Mouse (Mus musculus) embryonic facial prominence, embryonic 10.5 days (tissue): Measurements from ENCODE around the gene Tmem59. TPM values are rescaled to one million over a fixed set of nuclear protein-coding genes. Genes with fewer than 3 reads are reported as not detected.

ENCODE experiments used
- DNase-seq: peaks from one replicate; pipeline ENCODE4 v3.0.0-alpha.2; 2017; ENCODE audit warnings: low spot score
- H3K27ac ChIP-seq: fragments of 300-500 bp; sonication (generic); replicated peaks from 2 replicates; pipeline ENCODE4 v1.5.1; 2016; ENCODE audit warnings: mild to moderate bottlenecking
- H3K27me3 ChIP-seq: fragments of 300-500 bp; sonication (generic); replicated peaks from 2 replicates; pipeline ENCODE4 v1.6.1; 2016; ENCODE audit warnings: low read depth, mild to moderate bottlenecking; ENCODE audit not compliant: poor library complexity, severe bottlenecking
- H3K36me3 ChIP-seq: fragments of 300-500 bp; sonication (generic); replicated peaks from 2 replicates; pipeline ENCODE4 v1.6.1; 2016; ENCODE audit warnings: mild to moderate bottlenecking, moderate library complexity
- H3K4me1 ChIP-seq: fragments of 300-500 bp; sonication (generic); 2 replicates; pipeline ENCODE4 v1.6.1; 2016
- H3K4me3 ChIP-seq: fragments of 300-500 bp; sonication (generic); 2 replicates; pipeline ENCODE4 v1.5.1; 2016; ENCODE audit warnings: mild to moderate bottlenecking, moderate library complexity
- H3K9me3 ChIP-seq: fragments of 300-500 bp; sonication (generic); 2 replicates; pipeline ENCODE4 v1.6.1; 2016; ENCODE audit warnings: mild to moderate bottlenecking
- WGBS: fragments of 180-500 bp; shearing (Covaris S2); methylation state at CpG from one replicate; pipeline ENCODE4 v1.1.7; 2016; 5-methylcytosine and 5-hydroxymethylcytosine counted together
- polyA plus RNA-seq: library from polyadenylated mRNA; unstranded; fragments of >200 nt; fragmentation: Nextera tagmentation; extraction: Ambion mirVana; gene quantifications from 2 replicates; pipeline ENCODE4 v1.2.1, GENCODE M21; 2016

Tmem59 gene
- polyA plus RNA-seq, 1 experiment from 2014 or later = 266 TPM

GRCm38 (mm10) chr4:107217574-107217973 lies 39.4 kb downstream of the Tmem59 start:
- H3K4me3 ChIP-seq = no peak overlapping the region
- H3K4me1 ChIP-seq = peaks cover 9% of the 10 kb centered on the region
- no peaks in the 10 kb centered on the region for H3K9me3 ChIP-seq
- no peaks in the 10 kb centered on the region for H3K27me3 ChIP-seq
- H3K27ac ChIP-seq = no peak overlapping the region
- DNase-seq = no peak
- 87% methylated on average over 9 of the region's 9 CpGs for WGBS
- H3K36me3 ChIP-seq = no peaks in the 10 kb centered on the region

- DNase-seq = no peak
- 89% methylated on average over 5 of the region's 5 CpGs for WGBS
These were observed 43.3 kb downstream of the Tmem59 start for GRCm38 (mm10) chr4:107221524-107221923.

GRCm38 (mm10) chr4:107223225-107224204 lies 45.3 kb downstream of the Tmem59 start:
- Histone ChIP-seq H3K4me3 (no peak overlapping the region), H3K27me3 (no peaks in the 10 kb centered on the region), H3K36me3 (no peaks in the 10 kb centered on the region), H3K27ac (no peak overlapping the region), H3K4me1 (peaks cover 3% of the 10 kb centered on the region; the same call in 1 of the 2 replicates), H3K9me3 (no peaks in the 10 kb centered on the region)
- 88% methylated on average over 11 of the region's 11 CpGs for WGBS
- DNase-seq = no peak

More at GRCm38 (mm10) chr4:107221524-107221923, 43.3 kb downstream of the Tmem59 start:
- Histone ChIP-seq H3K4me1 (peaks cover 3% of the 10 kb centered on the region; the same call in 1 of the 2 replicates), H3K36me3 (no peaks in the 10 kb centered on the region), H3K4me3 (no peak overlapping the region), H3K27me3 (no peaks in the 10 kb centered on the region), H3K27ac (no peak overlapping the region), H3K9me3 (no peaks in the 10 kb centered on the region)

GRCm38 (mm10) chr4:107226313-107226712 lies 48.1 kb downstream of the Tmem59 start:
- H3K27ac ChIP-seq = no peak overlapping the region
- WGBS = 85% methylated on average over 2 of the region's 2 CpGs
- H3K36me3 ChIP-seq = peaks cover 7% of the 10 kb centered on the region; the same call in 1 of the 2 replicates
- H3K4me3 ChIP-seq = no peak overlapping the region
- peaks cover 3% of the 10 kb centered on the region; the same call in 1 of the 2 replicates for H3K4me1 ChIP-seq
- no peaks in the 10 kb centered on the region for H3K9me3 ChIP-seq
- DNase-seq = no peak
- no peaks in the 10 kb centered on the region for H3K27me3 ChIP-seq

- H3K27ac ChIP-seq = no peak overlapping the region
- no peak for DNase-seq
- peaks cover 64% of the 10 kb centered on the region for H3K36me3 ChIP-seq
- no peaks in the 10 kb centered on the region for H3K9me3 ChIP-seq
- no peaks in the 10 kb centered on the region for H3K27me3 ChIP-seq
- WGBS = 75% methylated on average over 3 of the region's 3 CpGs
- no peak overlapping the region for H3K4me3 ChIP-seq
- H3K4me1 ChIP-seq = no peaks in the 10 kb centered on the region
These were observed 54.0 kb downstream of the Tmem59 start for GRCm38 (mm10) chr4:107232219-107232618.

GRCm38 (mm10) chr4:107238253-107238652 lies 60.1 kb downstream of the Tmem59 start:
- no peaks in the 10 kb centered on the region for H3K27me3 ChIP-seq
- no peak overlapping the region for H3K27ac ChIP-seq
- DNase-seq = no peak
- 90% methylated on average over 2 of the region's 2 CpGs for WGBS
- no peak overlapping the region for H3K4me3 ChIP-seq
- H3K4me1 ChIP-seq = no peaks in the 10 kb centered on the region
- H3K9me3 ChIP-seq = no peaks in the 10 kb centered on the region
- H3K36me3 ChIP-seq = peaks cover 96% of the 10 kb centered on the region

GRCm38 (mm10) chr4:107240196-107240595 lies 62.0 kb downstream of the Tmem59 start:
- Histone ChIP-seq H3K4me3 (no peak overlapping the region), H3K27me3 (no peaks in the 10 kb centered on the region), H3K9me3 (no peaks in the 10 kb centered on the region), H3K4me1 (no peaks in the 10 kb centered on the region), H3K36me3 (peaks cover 94% of the 10 kb centered on the region), H3K27ac (no peak overlapping the region)
- no peak for DNase-seq
- 96% methylated on average over 6 of the region's 6 CpGs for WGBS

GRCm38 (mm10) chr4:107243365-107244333 lies 65.5 kb downstream of the Tmem59 start:
- no peaks in the 10 kb centered on the region for H3K4me1 ChIP-seq
- no peaks in the 10 kb centered on the region for H3K9me3 ChIP-seq
- 82% methylated on average over 6 of the region's 6 CpGs for WGBS
- H3K27ac ChIP-seq = no peak overlapping the region
- H3K36me3 ChIP-seq = peaks cover 79% of the 10 kb centered on the region
- H3K4me3 ChIP-seq = no peak overlapping the region
- no peak for DNase-seq
- H3K27me3 ChIP-seq = no peaks in the 10 kb centered on the region

GRCm38 (mm10) chr4:107245368-107245767 lies 67.2 kb downstream of the Tmem59 start:
- Histone ChIP-seq H3K27ac (no peak overlapping the region), H3K36me3 (peaks cover 63% of the 10 kb centered on the region), H3K4me3 (no peak overlapping the region), H3K27me3 (no peaks in the 10 kb centered on the region), H3K9me3 (no peaks in the 10 kb centered on the region), H3K4me1 (peaks cover 7% of the 10 kb centered on the region)
- DNase-seq = no peak
- WGBS = 78% methylated on average over 2 of the region's 2 CpGs

GRCm38 (mm10) chr4:107246040-107246439 lies 67.8 kb downstream of the Tmem59 start:
- Histone ChIP-seq H3K9me3 (no peaks in the 10 kb centered on the region), H3K4me3 (no peak overlapping the region), H3K27me3 (no peaks in the 10 kb centered on the region), H3K36me3 (peaks cover 56% of the 10 kb centered on the region), H3K27ac (no peak overlapping the region), H3K4me1 (peaks cover 7% of the 10 kb centered on the region)
- DNase-seq = no peak
- 89% methylated on average over 1 of the region's 1 CpGs for WGBS

GRCm38 (mm10) chr4:107247110-107247509 lies 68.9 kb downstream of the Tmem59 start:
- peaks cover 11% of the 10 kb centered on the region for H3K4me1 ChIP-seq
- DNase-seq = no peak
- H3K36me3 ChIP-seq = peaks cover 46% of the 10 kb centered on the region
- no peak overlapping the region for H3K4me3 ChIP-seq
- H3K27ac ChIP-seq = no peak overlapping the region
- no peaks in the 10 kb centered on the region for H3K27me3 ChIP-seq
- WGBS = 84% methylated on average over 9 of the region's 9 CpGs
- H3K9me3 ChIP-seq = no peaks in the 10 kb centered on the region

GRCm38 (mm10) chr4:107248061-107248460 lies 69.9 kb downstream of the Tmem59 start:
- peaks cover 38% of the 10 kb centered on the region for H3K36me3 ChIP-seq
- H3K4me3 ChIP-seq = no peak overlapping the region
- H3K4me1 ChIP-seq = peaks cover 20% of the 10 kb centered on the region
- H3K9me3 ChIP-seq = no peaks in the 10 kb centered on the region
- no peaks in the 10 kb centered on the region for H3K27me3 ChIP-seq
- DNase-seq = no peak
- 96% methylated on average over 3 of the region's 3 CpGs for WGBS
- no peak overlapping the region for H3K27ac ChIP-seq
